Mouse (Mus musculus): Measurements from ENCODE around the gene Hspa1l. TPM values are rescaled to one million over a fixed set of nuclear protein-coding genes. Genes with fewer than 3 reads are reported as not detected.
"Not testable (repeated sequence)": the region's sequence is repeated elsewhere in the genome, so short reads cannot be mapped to it uniquely, and the experiment has no call there.

The Hspa1l gene
- polyA plus RNA-seq, 1 experiment from 2014 or later = 0.18 TPM

DNA sequence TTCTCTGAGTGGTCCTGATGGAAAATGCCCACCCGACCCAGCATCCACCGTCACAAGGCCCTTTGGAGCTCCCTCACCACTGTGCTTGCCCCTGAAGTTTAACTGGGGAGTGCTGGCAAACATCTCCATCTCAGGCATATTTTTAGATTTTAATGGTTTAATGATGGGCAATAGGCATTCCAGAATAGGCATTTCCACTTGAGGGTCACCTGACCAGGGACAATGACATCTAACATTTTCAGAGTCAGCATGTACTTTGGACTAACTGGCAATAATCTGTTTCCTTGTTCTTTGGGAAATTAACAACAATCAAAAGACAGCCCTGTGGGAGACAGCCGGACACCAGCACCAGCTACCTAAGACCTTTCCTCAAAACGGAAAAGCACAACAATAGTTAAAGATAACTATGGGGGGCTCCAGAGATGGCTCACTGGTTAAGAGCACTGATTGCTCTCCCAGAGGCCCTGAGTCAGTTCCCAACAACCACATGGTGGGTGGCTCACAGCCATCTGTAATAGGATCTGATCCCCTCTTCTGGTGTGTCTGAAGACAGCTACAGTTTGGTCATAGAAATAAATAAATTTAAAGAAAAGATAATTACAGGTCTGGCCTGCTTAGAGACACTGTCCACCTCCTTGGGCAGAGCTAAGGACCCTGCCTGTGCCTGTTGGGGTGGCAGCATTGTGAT lies 29.2 kb upstream of the Hspa1l start:
- no peaks in the 10 kb centered on the region for H3K36me3 ChIP-seq (replicated peaks; ENCODE audit: insufficient read depth, low read length)
- TF ChIP-seq EP300 (IDR thresholded peaks at IDR 0.05; ENCODE audit: low read depth) (no peak), CTCF (IDR thresholded peaks at IDR 0.05; ENCODE audit: low read depth) (no peak)
- no peak for DNase-seq
- 85% methylated on average over 4 of the region's 4 CpGs for WGBS (ENCODE audit: insufficient replicate concordance)
- no peaks in the 10 kb centered on the region for H3K9me3 ChIP-seq (ENCODE audit: low read length)
- no peak for ATAC-seq
- no peak overlapping the region for H3K9ac ChIP-seq (replicated peaks)
- no peak overlapping the region for H3K27ac ChIP-seq (ENCODE audit: low read depth)
- no peaks in the 10 kb centered on the region for H3K27me3 ChIP-seq (ENCODE audit: insufficient read depth, low read length)
- no peak overlapping the region for H3K4me3 ChIP-seq (ENCODE audit: low read depth, low read length)
- peaks cover 10% of the 10 kb centered on the region for H3K4me1 ChIP-seq (ENCODE audit: insufficient read depth)
- H3K4me2 ChIP-seq (ENCODE audit: low read depth, low read length) = no peak overlapping the region

DNA sequence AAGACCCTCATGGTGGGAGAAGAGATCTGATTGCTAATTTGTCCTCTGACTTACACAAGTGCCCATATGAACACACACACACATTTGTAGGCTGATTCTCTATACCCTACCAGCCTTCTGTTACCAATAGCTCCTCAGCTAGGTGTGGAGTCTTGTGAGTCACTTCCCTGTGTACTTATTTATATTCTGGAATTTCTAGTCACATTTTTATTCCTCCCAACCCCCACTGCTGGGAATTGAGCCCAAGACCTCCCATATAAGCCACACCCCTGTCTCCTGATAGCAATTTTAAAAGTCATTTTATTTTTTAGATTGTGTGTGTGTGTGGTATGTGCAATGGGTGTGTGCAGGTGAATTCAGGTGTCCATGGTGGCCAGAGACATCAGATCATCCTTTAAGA lies 28.1 kb upstream of the Hspa1l start:
- Histone ChIP-seq H3K9ac (replicated peaks) (no peak overlapping the region), H3K4me2 (ENCODE audit: low read depth, low read length) (no peak overlapping the region), H3K27ac (ENCODE audit: low read depth) (no peak overlapping the region), H3K27me3 (ENCODE audit: insufficient read depth, low read length) (no peaks in the 10 kb centered on the region), H3K9me3 (ENCODE audit: low read length) (no peaks in the 10 kb centered on the region), H3K4me3 (ENCODE audit: low read depth, low read length) (no peak overlapping the region), H3K4me1 (ENCODE audit: insufficient read depth) (peaks cover 8% of the 10 kb centered on the region), H3K36me3 (replicated peaks; ENCODE audit: insufficient read depth, low read length) (no peaks in the 10 kb centered on the region; the same call in 1 of the 2 replicates)
- ATAC-seq (no peak), DNase-seq (no peak)
- TF ChIP-seq CTCF (IDR thresholded peaks at IDR 0.05; ENCODE audit: low read depth) = no peak
- no peak for TF ChIP-seq EP300 (IDR thresholded peaks at IDR 0.05; ENCODE audit: low read depth)

DNA sequence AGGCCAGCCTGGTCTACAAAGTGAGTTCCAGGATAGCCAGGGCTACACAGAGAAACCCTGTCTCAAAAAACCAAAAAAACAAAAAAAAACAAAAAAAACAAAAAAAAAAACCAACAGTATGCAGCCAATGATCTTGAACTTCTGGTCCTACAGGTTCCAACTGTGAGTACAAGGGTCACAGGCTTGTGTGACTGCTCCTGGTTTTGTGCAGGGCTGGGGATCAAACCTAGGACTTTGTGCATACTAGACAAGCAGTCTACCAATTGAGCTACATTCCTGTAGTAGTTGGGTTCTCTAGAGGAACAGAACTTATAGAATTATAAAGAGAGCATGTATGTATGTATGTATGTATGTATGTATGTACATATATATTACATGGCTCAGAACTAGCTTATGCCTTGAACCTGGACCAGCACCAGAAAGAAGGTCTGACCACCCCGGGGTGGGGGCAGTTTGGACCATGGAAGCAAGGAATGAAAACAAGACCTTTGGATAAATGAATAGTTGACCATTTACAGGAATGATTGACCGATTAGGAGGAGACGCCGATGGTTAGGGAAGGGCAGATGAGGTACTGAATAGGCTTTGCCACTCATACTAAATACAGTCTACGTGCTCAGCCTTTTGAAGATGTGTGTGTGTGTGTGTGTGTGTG lies 25.9 kb upstream of the Hspa1l start:
- Histone ChIP-seq H3K9me3 (ENCODE audit: low read length) (no peaks in the 10 kb centered on the region), H3K36me3 (replicated peaks; ENCODE audit: insufficient read depth, low read length) (peaks cover 5% of the 10 kb centered on the region; the same call in 1 of the 2 replicates), H3K4me2 (ENCODE audit: low read depth, low read length) (no peak overlapping the region), H3K27me3 (ENCODE audit: insufficient read depth, low read length) (no peaks in the 10 kb centered on the region), H3K4me1 (ENCODE audit: insufficient read depth) (peaks cover 9% of the 10 kb centered on the region), H3K9ac (replicated peaks) (no peak overlapping the region), H3K4me3 (ENCODE audit: low read depth, low read length) (no peak overlapping the region), H3K27ac (ENCODE audit: low read depth) (no peak overlapping the region)
- ATAC-seq = peak; percentile 16; the same call in 1 of the 2 replicates
- DNase-seq = no peak
- TF ChIP-seq EP300 (IDR thresholded peaks at IDR 0.05; ENCODE audit: low read depth) = no peak
- TF ChIP-seq CTCF (IDR thresholded peaks at IDR 0.05; ENCODE audit: low read depth) = no peak
- WGBS (ENCODE audit: insufficient replicate concordance) = 68% methylated on average over 5 of the region's 5 CpGs

DNA sequence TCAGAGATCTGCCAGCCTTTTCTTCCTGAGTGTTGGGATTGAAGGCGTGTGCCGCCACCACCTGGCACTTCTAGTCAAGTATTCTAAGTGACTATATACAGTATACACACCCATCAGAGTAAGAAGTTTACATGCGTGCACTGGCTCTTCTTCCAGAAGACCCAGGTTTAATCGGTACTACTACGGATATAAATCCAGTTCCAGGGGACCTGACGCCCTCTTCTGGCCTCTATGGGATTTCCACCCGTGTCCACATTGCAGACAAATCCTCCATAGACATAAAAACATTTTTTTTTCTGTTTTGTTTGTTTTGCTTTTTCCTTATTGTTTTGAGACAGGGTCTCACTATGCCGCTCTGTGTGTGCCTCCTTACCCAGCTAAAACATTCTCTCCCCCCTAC lies 24.9 kb upstream of the Hspa1l start:
- Histone ChIP-seq H3K36me3 (replicated peaks; ENCODE audit: insufficient read depth, low read length) (peaks cover 5% of the 10 kb centered on the region; the same call in 1 of the 2 replicates), H3K4me3 (ENCODE audit: low read depth, low read length) (no peak overlapping the region), H3K27ac (ENCODE audit: low read depth) (no peak overlapping the region), H3K4me2 (ENCODE audit: low read depth, low read length) (no peak overlapping the region), H3K4me1 (ENCODE audit: insufficient read depth) (peaks cover 8% of the 10 kb centered on the region), H3K9me3 (ENCODE audit: low read length) (no peaks in the 10 kb centered on the region), H3K27me3 (ENCODE audit: insufficient read depth, low read length) (no peaks in the 10 kb centered on the region), H3K9ac (replicated peaks) (no peak overlapping the region)
- WGBS (ENCODE audit: insufficient replicate concordance) = 24% methylated on average over 8 of the region's 8 CpGs
- DNase-seq = peak; percentile 62
- TF ChIP-seq CTCF (IDR thresholded peaks at IDR 0.05; ENCODE audit: low read depth) = peak; percentile 71
- TF ChIP-seq EP300 (IDR thresholded peaks at IDR 0.05; ENCODE audit: low read depth) = no peak
- peak; percentile 8; the same call in 1 of the 2 replicates for ATAC-seq

DNA sequence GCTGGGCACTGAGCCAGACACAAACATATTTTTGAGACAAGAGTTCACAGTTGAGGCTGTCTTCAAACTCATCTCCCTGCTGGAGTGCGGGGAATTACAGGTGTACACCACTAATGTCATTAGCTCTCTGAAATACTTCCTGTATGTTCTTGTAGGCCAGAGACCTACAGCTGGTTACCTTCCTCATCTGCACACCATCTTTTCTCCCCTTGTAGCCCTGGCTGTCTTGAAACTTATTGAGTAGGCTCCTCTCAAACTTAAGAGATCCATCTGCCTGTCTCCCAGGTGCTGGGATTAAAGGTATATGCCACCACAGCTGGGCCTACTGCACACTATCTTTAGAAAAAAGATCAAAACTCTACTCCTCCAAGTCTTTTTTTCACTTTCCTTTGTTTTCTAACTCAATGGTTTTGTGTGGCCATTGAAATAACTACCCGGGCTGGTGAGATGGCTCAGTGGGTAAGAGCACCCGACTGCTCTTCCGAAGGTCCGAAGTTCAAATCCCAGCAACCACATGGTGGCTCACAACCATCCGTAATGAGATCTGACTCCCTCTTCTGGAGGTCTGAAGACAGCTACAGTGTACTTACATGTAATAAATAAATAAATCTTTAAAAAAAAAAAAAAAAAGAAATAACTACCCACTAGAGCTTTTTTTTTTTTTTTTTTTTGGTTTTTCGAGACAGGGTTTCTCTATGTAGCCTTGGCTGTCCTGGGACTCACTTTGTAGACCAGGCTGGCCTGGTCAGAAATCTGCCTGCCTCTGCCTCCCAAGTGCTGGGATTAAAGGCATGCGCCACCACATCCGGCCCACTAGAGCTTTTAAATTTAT lies 23.6 kb upstream of the Hspa1l start:
- 0 out of 2 replicates have a peak overlapping the region, but pooled peaks have one; percentile 37 for H3K27ac ChIP-seq (ENCODE audit: low read depth)
- not testable (repeated sequence) for H3K9me3 ChIP-seq (ENCODE audit: low read length); DNase-seq; H3K4me3 ChIP-seq (ENCODE audit: low read depth, low read length); H3K4me2 ChIP-seq (ENCODE audit: low read depth, low read length); H3K9ac ChIP-seq (replicated peaks); H3K4me1 ChIP-seq (ENCODE audit: insufficient read depth); H3K36me3 ChIP-seq (replicated peaks; ENCODE audit: insufficient read depth, low read length); ATAC-seq; H3K27me3 ChIP-seq (ENCODE audit: insufficient read depth, low read length)
- WGBS (ENCODE audit: insufficient replicate concordance) = 59% methylated on average over 8 of the region's 9 CpGs

DNA sequence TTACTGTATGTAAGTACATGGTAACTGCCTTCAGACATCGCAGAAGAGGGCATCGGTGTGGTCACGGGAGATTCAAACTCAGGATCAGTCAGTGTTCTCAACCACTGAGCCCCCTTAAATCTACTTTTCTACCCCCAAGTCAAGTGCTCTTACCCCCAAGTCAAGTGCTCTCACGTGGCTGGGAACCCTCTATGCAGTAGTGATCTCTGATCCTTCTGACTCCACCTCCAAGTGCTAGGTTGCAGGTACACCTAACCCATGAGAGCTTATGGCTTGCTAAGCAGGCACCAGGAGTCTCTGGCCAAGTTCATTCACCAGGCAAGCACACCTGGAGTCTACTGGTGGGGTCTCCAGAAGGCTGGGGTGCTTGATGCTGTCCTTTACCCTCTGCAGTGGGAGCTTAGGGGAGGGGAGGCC lies 22.9 kb upstream of the Hspa1l start:
- Histone ChIP-seq H3K27ac (ENCODE audit: low read depth) (0 out of 2 replicates have a peak overlapping the region, but pooled peaks have one; percentile 37), H3K4me3 (ENCODE audit: low read depth, low read length) (no peak overlapping the region), H3K9ac (replicated peaks) (no peak overlapping the region)

More for the DNA sequence above, 22.9 kb upstream of the Hspa1l start:
- Histone ChIP-seq H3K9me3 (ENCODE audit: low read length) (no peaks in the 10 kb centered on the region), H3K36me3 (replicated peaks; ENCODE audit: insufficient read depth, low read length) (peaks cover 5% of the 10 kb centered on the region; the same call in 1 of the 2 replicates), H3K4me2 (ENCODE audit: low read depth, low read length) (no peak overlapping the region), H3K4me1 (ENCODE audit: insufficient read depth) (peaks cover 8% of the 10 kb centered on the region), H3K27me3 (ENCODE audit: insufficient read depth, low read length) (no peaks in the 10 kb centered on the region)
- TF ChIP-seq CTCF (IDR thresholded peaks at IDR 0.05; ENCODE audit: low read depth) (no peak), EP300 (IDR thresholded peaks at IDR 0.05; ENCODE audit: low read depth) (no peak)
- 47% methylated on average over 4 of the region's 4 CpGs for WGBS (ENCODE audit: insufficient replicate concordance)
- ATAC-seq (no peak), DNase-seq (no peak)

Data from liver, postnatal 0 days (tissue).